Mouse (Mus musculus): ENCODE results near the gene Ryr3.

Gene Ryr3

DNA sequence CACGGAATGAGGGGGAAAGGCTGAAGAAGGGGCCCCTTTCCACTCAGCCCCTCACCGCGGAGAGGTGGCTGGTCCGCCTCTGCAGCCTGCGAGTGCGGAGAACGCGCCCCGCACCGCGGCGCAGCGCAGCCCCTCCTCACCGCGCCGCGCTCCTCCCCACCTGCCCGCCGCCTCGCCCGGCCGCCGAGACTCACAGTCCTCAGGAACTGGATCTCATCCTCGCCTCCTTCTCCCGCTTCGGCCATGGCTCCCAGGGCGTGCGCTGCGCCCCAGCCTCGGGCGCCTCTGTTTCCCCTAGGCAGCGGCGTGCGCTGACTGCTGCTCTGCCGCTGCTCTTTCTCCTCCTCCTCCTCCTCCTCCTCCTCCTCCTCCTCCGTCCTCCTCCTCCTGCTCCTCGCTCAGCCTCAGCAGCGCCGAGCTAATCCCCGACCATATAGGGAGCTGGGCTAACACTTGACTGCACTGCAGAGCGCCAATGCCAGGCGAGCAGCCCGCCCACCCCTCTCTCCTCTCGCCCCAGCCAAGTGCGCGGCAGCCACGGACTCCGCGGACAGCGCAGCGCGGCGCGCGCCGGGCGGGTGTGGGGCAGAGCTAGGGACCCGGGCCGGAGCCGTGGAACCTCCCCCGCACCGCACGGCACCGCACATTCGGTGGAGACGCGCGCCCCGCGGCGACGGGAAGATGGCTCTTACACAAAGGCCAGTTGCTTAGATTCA, at the start of gene Ryr3:
Gene Ryr3, minus strand, starts transcription at position 351 of the 716 bp plus-strand sequence.
- no peak for DNase-seq

GRCm38 (mm10) chr2:113238871-113239270, 22.0 kb upstream of the Ryr3 start:
- no peak for DNase-seq

- no peak for DNase-seq
Measured at GRCm38 (mm10) chr2:113236993-113237392, 20.1 kb upstream of the Ryr3 start.

DNA sequence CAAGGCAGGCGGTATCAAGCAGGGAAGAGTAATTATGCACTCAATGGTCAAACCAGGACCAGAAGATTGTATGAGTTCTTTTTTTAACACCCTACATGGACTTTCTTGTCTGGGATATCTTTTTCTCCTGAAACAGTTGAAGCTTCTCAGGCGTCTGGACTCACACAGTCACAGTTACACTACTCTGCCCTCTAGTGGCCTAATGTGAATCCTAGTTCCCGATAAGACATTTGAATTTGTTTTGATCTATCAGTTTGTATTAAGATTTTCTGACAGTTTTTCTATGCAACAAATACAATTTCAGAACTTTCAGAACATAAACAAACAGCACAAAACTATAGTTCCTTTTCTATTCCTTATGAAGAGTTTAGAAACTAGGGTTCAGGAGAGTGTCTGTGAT, 17.7 kb upstream of the Ryr3 start:
- DNase-seq, result no peak

GRCm38 (mm10) chr2:113233356-113233755, 16.5 kb upstream of the Ryr3 start:
- DNase-seq, result no peak

GRCm38 (mm10) chr2:113216105-113216745, 671 bp downstream of the Ryr3 start:
- DNase-seq, result no peak

DNA sequence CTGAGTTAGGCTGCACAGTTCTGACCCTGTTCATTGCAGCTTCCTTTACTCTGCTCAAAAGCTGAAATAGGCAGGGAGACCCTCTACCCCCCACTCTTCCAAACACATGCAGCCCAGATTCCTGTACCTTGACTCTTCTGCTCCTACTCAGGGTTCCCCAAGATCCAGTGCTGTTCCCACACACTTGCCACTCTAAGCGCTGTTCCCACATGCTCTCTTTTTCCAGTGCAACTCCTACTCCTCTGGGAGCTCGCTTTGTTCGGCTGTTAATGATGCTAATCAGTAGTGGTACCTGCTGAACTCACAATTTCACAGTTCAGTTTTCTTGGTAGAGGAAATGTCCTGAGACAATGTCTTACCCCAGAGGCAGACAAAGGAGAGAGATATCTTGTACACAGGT, 6.9 kb downstream of the Ryr3 start:
- no peak for DNase-seq

GRCm38 (mm10) chr2:113209263-113209662, 7.6 kb downstream of the Ryr3 start:
- DNase-seq, result no peak

DNA sequence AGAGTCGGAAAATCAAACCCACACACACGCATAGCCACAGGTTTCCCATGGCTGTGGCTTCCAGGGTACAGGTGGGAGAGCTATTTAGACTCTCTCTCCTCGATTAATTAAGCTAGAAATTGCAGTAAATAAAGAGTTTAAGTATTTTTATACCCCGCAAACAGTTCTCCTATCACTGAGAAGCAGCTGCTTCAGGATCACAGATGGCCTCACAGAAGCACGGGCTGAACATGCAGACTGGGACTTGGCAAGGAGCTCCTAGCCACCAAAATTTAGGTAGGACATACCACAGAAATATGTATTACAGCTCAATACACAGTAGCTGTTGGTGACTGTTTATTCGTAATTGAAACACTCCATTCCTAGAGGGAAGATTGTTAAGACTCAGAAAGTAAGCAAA, 14.0 kb downstream of the Ryr3 start:
- DNase-seq, result no peak

- DNase-seq, result no peak
Measured at GRCm38 (mm10) chr2:113199030-113199679, 17.7 kb downstream of the Ryr3 start.

DNA sequence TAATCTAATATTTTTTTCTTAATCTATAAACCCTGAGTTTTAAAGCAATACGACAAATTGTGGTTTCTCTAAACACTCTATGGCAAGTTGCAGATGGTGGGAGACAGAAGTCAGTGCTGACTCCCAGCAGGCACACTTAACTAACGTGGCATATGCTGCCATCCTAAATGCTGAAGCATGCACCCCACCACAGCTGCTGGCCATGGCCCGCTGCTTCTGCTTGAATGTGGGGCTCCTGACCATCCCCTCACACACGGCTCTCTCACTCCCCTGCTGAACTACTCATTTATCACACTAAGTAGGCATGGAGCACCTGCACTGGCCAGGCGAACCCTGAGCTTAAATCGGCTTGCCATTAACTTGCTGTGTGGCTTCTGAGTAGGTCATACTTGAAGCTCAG, 29.7 kb downstream of the Ryr3 start:
- no peak for DNase-seq

- DNase-seq, result no peak
Measured at GRCm38 (mm10) chr2:113181701-113182100, 35.2 kb downstream of the Ryr3 start.

DNA sequence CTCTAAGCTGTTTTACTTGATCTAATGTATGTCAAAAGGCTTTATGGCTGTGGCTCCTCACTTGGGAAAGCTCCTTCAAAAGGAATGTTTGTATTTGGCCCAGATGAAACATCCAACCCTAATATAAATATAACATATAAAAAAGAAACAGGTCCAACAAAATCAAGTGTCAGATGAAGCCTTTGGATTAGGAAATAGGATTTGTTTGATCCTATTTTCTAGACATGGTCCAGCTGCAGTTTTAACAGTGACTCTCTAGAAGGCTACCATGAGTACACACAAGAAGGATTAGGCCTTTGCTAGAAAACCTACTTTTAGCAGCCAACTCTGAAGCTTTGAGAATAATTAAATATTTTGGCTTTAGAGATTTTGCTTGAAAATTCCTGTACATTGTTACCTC, 38.8 kb downstream of the Ryr3 start:
- DNase-seq, result no peak

DNA sequence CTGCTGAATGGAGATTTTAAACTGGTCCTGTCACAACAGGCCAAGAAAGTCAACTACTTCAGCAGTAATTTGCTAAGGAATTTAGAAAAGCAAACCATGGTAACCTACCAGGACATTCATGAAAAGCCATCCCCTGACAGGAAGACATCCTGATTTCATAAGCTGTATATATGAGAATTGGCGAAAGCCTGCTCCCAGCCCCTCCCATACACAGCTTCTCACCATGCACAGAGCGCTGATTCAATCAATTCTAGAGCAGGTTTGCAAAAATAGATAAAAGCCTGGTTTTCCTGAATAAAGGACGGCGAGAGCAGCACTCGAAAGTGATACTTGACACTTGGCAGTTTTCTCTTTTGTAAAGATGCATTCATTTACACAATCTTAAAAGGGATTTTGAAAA, 40.6 kb downstream of the Ryr3 start:
- DNase-seq, result no peak

DNA sequence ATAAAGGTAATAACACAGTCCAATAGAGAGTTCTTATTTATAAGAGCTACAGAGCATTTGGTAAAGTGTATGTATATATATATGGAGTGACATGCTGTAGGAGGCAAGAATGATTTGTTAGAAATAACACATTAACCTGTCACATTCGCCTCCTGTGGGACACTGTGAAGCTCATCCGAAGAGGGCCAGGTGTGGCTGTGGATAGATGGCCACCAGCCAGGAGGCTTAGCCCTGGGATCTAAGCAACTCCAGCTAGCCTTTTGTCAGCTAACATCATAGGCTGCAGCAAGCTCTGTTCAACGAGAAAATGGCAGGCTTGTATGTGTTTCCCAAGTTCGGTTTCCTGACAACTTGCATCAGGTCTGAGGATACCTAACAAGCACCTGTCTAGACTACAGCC, 48.8 kb downstream of the Ryr3 start:
- no peak for DNase-seq

GRCm38 (mm10) chr2:113161494-113161893, 55.4 kb downstream of the Ryr3 start:
- DNase-seq, result no peak

DNA sequence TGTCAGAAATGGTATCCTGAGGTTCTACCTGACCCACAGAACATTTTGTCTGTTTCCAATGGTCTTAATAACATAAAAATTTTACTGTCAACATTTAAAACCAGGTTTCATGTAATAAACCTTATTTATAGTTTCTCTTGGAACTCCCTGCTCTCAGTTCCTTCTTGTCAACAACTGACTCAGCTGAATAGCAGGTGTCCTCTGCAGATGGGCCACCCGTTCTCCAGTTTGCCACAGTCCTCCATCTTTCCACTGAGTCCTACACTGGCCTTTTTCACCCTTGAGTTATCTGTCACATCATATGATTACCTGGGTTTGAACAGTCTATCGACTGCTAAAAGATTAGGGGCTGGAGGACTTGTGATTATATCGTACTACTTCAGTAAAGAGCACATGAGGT, 79.1 kb downstream of the Ryr3 start:
- DNase-seq, result no peak

GRCm38 (mm10) chr2:113123476-113123875, 93.4 kb downstream of the Ryr3 start:
- no peak for DNase-seq

DNA sequence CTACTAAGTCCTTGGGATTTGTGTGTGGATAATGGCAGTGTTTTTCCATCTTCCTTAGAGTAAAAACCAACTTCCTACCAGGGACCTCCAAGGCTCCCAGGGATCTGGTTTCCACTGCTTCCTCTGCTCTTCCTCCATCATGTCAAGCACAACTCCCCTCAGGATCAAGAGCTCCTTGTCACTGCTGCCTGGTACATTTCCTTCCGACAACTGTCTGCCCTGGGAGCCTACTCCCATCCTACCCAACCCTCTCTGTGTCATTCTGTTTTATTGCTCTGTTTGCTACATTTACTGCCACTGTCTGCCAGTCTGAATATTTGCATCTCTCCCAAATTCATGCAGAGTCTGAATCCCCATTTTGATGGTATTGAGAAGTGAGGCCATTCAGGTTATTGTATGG, 97.8 kb downstream of the Ryr3 start:
- no peak for DNase-seq

DNA sequence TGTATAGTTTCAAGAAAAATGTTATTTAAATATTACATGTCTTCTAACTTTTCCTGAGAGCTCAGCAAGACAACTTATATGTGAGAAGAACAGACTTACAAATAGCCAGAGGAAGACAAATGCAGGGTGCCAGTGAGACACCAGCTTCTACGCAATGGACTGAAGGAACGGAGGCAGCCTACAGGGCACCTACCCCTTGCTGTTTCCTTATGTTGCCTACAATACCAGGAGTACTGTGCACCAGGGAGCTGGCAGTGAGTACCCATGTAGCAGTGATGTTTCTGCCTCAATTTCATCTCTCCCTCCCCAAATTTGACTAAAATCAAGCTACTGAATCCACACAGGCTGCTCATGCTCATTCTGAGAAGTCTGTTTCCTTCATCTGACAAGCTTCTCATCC, 100.1 kb downstream of the Ryr3 start:
- no peak for DNase-seq

DNA sequence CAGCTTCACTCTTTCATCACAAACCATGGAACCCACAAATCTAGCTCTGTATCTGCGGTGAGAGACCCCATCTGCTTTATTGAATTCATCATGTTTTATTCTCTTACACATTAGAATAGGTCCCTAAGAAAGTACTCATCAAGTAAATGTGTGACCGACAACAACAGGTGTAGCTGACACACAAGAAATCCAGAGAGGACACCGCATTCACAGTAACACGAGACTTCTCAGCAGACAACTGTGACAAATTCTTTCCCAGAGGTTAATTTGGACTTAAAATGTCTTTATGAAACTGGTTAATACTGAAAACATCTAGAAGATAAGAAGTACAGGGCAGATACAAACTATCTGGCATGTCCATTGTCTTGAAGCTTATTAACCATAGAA, 101.0 kb downstream of the Ryr3 start:
- no peak for DNase-seq

DNA sequence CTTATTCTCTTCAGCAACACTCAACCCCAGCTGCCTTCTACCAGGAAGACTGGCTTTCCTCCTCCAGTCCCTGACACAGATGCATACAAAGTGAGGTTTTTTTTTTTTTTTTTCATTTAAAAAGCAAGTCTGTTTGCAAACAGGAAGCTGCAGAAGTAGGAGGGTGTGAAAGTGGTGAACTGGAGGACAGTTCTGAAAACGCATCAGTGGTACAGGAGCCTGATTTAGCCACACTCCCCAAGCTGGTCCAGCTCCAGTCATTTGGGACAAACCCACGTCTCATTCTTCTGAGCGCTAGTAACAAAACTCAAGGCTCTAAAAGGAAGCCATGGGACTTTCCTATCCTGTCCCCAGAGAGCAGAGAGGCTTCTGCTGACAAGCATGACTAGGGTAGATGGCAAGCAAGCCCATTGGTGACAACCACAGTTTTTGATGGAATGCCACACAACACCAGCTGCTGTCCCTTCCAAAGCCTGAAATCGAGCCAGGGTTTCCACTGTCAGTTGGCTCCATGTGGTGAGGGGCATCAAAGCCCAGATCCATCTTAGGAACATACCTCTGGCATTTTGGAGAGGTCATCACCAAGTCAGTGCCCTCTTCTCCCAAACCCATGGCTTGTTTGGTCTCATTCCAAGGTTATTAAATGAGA, 101.5 kb downstream of the Ryr3 start:
- DNase-seq, result no peak

- DNase-seq, result no peak
Measured at GRCm38 (mm10) chr2:113104609-113105008, 112.3 kb downstream of the Ryr3 start.

- DNase-seq, result no peak
Measured at GRCm38 (mm10) chr2:113095184-113095583, 121.7 kb downstream of the Ryr3 start.
